Mouse (Mus musculus): Measurements from ENCODE around the gene Fyn. TPM values are rescaled to one million over a fixed set of nuclear protein-coding genes. Genes with fewer than 3 reads are reported as not detected.

The Fyn gene
- polyA plus RNA-seq, 1 experiment from 2014 or later, result 32.6 TPM

DNA sequence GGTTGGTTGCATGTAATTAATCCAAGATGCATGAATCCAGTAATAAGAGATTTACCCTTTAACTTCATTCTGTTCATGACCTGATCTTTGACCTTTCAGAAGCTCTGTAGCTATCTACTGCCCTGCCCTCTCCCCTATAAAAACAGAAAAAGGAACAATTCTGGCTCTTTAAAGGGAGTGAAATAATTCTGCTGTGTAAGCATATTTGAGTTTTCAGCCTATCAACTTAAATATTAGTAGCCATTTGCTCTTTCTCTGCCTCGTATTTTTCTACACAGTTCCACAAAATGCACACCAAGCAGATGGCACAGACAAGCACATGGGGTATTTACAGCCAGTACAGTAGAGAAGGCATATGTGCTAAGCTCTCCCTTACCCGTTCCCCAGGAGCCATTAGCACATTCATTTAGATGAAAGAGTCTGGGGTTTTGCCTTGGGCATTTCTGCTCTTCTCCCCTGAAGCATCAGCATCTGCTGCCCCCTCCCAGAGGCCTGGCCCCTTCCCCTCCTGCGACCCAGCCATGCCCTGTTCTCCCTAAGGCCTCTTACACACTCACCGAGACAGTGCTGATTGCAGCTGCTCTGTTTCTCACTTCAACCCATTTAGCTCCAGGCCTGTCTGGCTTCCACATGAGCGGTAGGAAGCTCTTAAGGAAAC is 58.3 kb downstream of the Fyn start:
- no peak overlapping the region for H3K27ac ChIP-seq (ENCODE audit: low read depth, low read length)
- H3K4me2 ChIP-seq (replicated peaks; ENCODE audit: low read depth, low read length), result no peak overlapping the region
- H3K9me3 ChIP-seq (ENCODE audit: control insufficient read depth, low read length), result no peaks in the 10 kb centered on the region
- peaks cover 23% of the 10 kb centered on the region for H3K4me1 ChIP-seq (ENCODE audit: control insufficient read depth, insufficient read depth, low read length)
- WGBS, result 37% methylated on average over 5 of the region's 5 CpGs
- ATAC-seq (ENCODE audit: low FRiP score, low TSS enrichment), result no peak
- no peak overlapping the region for H3K9ac ChIP-seq (ENCODE audit: low read depth, low read length)
- H3K27me3 ChIP-seq (ENCODE audit: control insufficient read depth, insufficient read depth, low read length), result no peaks in the 10 kb centered on the region
- H3K36me3 ChIP-seq (ENCODE audit: control insufficient read depth, insufficient read depth, low read length), result no peaks in the 10 kb centered on the region; the same call in 1 of the 2 replicates
- no peak overlapping the region for H3K4me3 ChIP-seq (ENCODE audit: low read length)

DNA sequence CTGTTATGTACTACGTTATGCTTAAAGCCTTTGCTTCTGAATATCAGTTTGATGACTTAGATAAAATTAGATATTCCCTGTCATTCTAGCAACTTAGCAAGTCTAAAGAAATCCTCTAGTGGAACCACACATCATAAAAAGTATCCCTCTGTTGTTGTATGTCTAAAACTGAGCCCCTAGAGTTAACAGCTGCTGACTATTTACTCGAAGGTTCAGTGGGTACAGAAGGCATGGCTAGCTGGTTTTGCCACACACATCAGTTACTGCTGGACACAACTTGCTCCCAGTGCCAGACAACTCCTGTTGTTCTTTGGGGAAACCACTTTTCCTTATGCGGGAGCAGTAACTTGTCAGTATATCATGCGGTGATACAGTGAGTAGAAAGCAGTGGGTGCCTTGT is 61.0 kb downstream of the Fyn start:
- H3K9me3 ChIP-seq (ENCODE audit: control insufficient read depth, low read length), result no peaks in the 10 kb centered on the region
- no peak overlapping the region for H3K4me3 ChIP-seq (ENCODE audit: low read length)
- H3K4me1 ChIP-seq (ENCODE audit: control insufficient read depth, insufficient read depth, low read length), result peaks cover 28% of the 10 kb centered on the region
- H3K27me3 ChIP-seq (ENCODE audit: control insufficient read depth, insufficient read depth, low read length), result no peaks in the 10 kb centered on the region
- H3K4me2 ChIP-seq (replicated peaks; ENCODE audit: low read depth, low read length), result peak overlapping the region; percentile 1; the same call in 1 of the 2 replicates
- no peak for ATAC-seq (ENCODE audit: low FRiP score, low TSS enrichment)
- H3K36me3 ChIP-seq (ENCODE audit: control insufficient read depth, insufficient read depth, low read length), result no peaks in the 10 kb centered on the region; the same call in 1 of the 2 replicates
- 55% methylated on average over 4 of the region's 4 CpGs for WGBS
- no peak overlapping the region for H3K9ac ChIP-seq (ENCODE audit: low read depth, low read length)
- peak overlapping the region; percentile 68 for H3K27ac ChIP-seq (ENCODE audit: low read depth, low read length)

DNA sequence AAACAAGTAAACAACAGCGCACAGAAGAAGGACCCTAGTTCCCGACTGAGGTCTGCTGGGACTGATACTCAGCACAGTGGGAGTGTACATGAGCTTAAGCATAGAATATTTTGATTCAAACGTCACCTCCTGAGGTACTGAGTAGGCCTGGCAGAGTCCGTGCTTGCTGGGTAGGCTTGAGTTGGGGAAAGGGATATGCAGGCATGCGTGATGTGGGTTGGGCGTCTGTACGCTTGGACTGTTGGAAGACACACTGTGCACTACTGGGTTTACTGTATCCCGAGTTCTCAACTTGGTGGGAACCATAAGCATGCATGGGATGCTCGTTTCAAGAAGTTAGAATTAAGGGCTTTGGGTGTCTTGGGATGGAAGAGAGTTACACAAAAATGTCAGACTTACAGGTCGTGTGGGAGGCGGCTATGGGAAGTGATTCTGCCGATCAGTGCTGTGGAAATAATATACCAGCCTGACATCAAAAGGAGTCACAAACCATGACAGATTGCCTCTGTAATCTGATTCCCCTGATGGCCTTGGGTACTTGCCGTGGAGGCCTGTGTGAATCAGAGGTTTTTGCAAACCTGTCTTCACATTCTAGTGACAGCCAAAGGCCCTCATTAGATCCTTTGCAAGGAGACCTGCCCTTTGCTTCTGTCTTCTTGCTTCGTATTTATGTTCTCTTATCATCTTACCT is 61.6 kb downstream of the Fyn start:
- peak overlapping the region; percentile 1 for H3K4me2 ChIP-seq (replicated peaks; ENCODE audit: low read depth, low read length)

DNA sequence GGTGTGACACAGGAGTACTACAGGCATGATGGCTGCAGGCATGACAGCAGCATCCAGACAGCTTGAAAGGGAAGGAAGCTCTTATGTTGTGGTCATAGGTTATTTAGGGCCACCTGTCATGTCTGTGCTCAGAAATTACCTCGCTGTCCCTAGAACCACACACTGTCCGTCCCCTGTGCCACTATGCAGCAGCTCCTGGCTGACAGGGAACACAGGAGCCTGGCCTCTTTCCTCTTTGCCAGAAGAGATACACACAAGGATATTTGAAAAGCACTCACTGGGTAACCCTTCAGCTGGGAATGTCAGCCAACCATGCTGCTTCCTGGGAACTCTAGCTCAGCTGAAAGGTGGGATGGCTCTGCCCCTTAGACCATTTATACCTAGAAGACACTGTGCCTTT is 62.6 kb downstream of the Fyn start:
- Histone ChIP-seq H3K4me1 (ENCODE audit: control insufficient read depth, insufficient read depth, low read length) (peaks cover 28% of the 10 kb centered on the region), H3K9ac (ENCODE audit: low read depth, low read length) (no peak overlapping the region), H3K36me3 (ENCODE audit: control insufficient read depth, insufficient read depth, low read length) (no peaks in the 10 kb centered on the region), H3K4me2 (replicated peaks; ENCODE audit: low read depth, low read length) (no peak overlapping the region), H3K4me3 (ENCODE audit: low read length) (no peak overlapping the region), H3K9me3 (ENCODE audit: control insufficient read depth, low read length) (no peaks in the 10 kb centered on the region), H3K27me3 (ENCODE audit: control insufficient read depth, insufficient read depth, low read length) (no peaks in the 10 kb centered on the region), H3K27ac (ENCODE audit: low read depth, low read length) (peak overlapping the region; percentile 30; the same call in 1 of the 2 replicates)
- 51% methylated on average over 2 of the region's 2 CpGs for WGBS
- ATAC-seq (ENCODE audit: low FRiP score, low TSS enrichment), result no peak

More for the DNA sequence above, 61.6 kb downstream of the Fyn start:
- peak overlapping the region; percentile 68 for H3K27ac ChIP-seq (ENCODE audit: low read depth, low read length)
- no peaks in the 10 kb centered on the region for H3K27me3 ChIP-seq (ENCODE audit: control insufficient read depth, insufficient read depth, low read length)
- ATAC-seq (ENCODE audit: low FRiP score, low TSS enrichment), result peak; percentile 85
- no peaks in the 10 kb centered on the region; the same call in 1 of the 2 replicates for H3K36me3 ChIP-seq (ENCODE audit: control insufficient read depth, insufficient read depth, low read length)
- H3K4me1 ChIP-seq (ENCODE audit: control insufficient read depth, insufficient read depth, low read length), result peaks cover 28% of the 10 kb centered on the region
- 25% methylated on average over 14 of the region's 14 CpGs for WGBS
- no peaks in the 10 kb centered on the region for H3K9me3 ChIP-seq (ENCODE audit: control insufficient read depth, low read length)
- no peak overlapping the region for H3K4me3 ChIP-seq (ENCODE audit: low read length)
- no peak overlapping the region for H3K9ac ChIP-seq (ENCODE audit: low read depth, low read length)

DNA sequence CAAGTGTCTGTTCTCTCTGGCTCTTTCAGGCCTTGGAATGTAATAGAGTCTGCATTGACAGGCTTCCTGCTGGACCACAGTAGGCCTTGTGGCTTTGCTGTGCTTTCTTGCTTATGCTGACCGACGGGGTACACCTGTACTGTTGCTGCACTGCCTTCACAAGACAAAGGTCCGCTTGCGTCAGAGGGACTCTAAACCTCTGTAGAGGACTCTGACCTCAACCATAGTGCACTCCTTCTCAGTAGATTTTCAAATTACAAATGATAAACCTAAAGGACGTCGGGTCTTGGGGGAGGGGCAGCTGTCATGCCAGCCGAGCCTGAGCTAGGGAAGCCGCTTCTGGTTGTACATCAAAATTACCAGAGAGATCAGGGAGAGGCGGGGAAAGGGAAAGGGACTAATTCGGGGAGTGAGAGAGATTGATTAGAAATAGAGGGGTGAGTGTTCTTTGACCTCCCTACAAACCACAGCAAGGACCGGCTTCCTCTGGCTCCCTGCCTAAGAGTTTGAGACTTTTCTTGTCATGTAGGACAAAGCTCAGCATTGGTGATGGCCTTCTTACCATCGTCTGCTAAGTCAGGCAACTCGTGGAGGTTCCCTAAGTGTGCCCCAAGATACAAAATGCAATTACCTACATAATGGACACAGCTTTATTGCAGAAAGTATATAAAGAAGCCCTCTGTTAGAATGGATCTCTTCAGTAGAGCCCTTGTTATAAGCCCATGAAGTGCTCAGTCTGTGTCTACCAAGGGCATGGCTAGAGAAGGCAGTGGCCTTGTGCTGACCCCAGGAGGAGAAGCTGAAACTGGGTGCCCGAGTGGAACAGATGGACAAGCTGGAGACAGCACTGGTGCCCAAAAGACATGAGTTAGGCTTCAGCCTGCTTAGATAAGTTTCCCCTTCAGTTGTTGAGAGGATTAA is 64.3 kb downstream of the Fyn start:
- ATAC-seq (ENCODE audit: low FRiP score, low TSS enrichment), result no peak
- Histone ChIP-seq H3K36me3 (ENCODE audit: control insufficient read depth, insufficient read depth, low read length) (no peaks in the 10 kb centered on the region), H3K9me3 (ENCODE audit: control insufficient read depth, low read length) (no peaks in the 10 kb centered on the region), H3K27ac (ENCODE audit: low read depth, low read length) (no peak overlapping the region), H3K4me3 (ENCODE audit: low read length) (no peak overlapping the region), H3K4me2 (replicated peaks; ENCODE audit: low read depth, low read length) (no peak overlapping the region), H3K27me3 (ENCODE audit: control insufficient read depth, insufficient read depth, low read length) (no peaks in the 10 kb centered on the region), H3K4me1 (ENCODE audit: control insufficient read depth, insufficient read depth, low read length) (peaks cover 28% of the 10 kb centered on the region), H3K9ac (ENCODE audit: low read depth, low read length) (no peak overlapping the region)
- WGBS, result 55% methylated on average over 14 of the region's 14 CpGs

DNA sequence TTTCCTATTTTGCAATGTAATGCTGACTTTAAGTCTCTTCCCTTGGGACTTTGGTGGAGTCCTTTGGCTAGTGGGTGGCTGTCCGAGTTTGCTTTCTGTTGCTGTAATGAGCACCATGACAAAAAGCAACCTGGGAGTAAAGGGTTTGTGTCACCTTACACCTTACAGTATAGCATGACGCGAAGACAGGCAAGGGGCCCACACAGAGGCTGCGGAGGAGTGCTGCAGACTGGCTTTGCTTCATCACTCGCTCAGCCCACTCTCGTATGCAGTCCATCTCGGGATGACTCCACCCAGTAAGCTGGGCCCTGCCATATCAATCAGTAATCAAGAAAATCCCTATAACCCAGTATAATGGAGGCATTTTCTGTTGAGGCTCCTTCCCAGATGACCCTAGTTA is 65.2 kb downstream of the Fyn start:
- H3K36me3 ChIP-seq (ENCODE audit: control insufficient read depth, insufficient read depth, low read length), result no peaks in the 10 kb centered on the region
- H3K27me3 ChIP-seq (ENCODE audit: control insufficient read depth, insufficient read depth, low read length), result no peaks in the 10 kb centered on the region
- 61% methylated on average over 7 of the region's 7 CpGs for WGBS
- H3K4me1 ChIP-seq (ENCODE audit: control insufficient read depth, insufficient read depth, low read length), result peaks cover 28% of the 10 kb centered on the region
- H3K27ac ChIP-seq (ENCODE audit: low read depth, low read length), result no peak overlapping the region
- H3K9ac ChIP-seq (ENCODE audit: low read depth, low read length), result no peak overlapping the region
- no peak overlapping the region for H3K4me2 ChIP-seq (replicated peaks; ENCODE audit: low read depth, low read length)
- no peak for ATAC-seq (ENCODE audit: low FRiP score, low TSS enrichment)
- H3K4me3 ChIP-seq (ENCODE audit: low read length), result no peak overlapping the region
- no peaks in the 10 kb centered on the region for H3K9me3 ChIP-seq (ENCODE audit: control insufficient read depth, low read length)

DNA sequence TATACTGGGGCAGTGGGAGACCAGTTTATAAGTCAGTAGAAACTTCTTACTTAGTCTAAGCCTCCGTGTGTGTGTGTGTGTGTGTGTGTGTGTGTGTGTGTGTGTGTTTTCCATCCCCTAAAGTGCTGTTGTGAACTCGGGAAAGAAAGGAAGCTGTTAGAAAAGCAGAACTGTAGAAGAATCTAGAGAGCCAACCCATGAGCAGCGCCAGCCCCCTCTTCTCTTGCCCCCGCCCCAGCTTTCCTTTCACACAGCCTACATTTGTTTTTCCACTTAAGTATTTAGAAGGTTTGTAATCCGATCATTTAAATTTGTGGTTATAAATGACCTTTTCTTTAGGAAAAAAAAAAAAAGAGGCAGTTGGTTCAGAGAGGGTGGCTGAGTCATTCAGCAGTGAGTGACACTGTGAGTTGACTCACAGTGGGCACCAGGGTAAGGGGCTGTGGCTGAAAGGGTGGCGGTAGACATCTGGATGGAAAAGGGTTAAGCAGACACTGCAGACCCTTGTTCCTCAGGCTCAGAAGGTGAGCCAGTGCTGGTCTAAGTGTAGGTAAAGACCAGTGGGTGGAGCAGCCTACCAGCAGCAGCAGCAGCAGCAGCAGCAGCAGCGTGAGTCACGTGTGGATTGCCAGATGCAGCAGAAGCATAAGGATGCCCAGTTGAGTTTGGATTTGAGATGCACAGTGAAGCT is 66.2 kb downstream of the Fyn start:
- Histone ChIP-seq H3K36me3 (ENCODE audit: control insufficient read depth, insufficient read depth, low read length) (no peaks in the 10 kb centered on the region), H3K4me1 (ENCODE audit: control insufficient read depth, insufficient read depth, low read length) (peaks cover 23% of the 10 kb centered on the region), H3K27ac (ENCODE audit: low read depth, low read length) (no peak overlapping the region), H3K4me3 (ENCODE audit: low read length) (no peak overlapping the region), H3K9me3 (ENCODE audit: control insufficient read depth, low read length) (no peaks in the 10 kb centered on the region), H3K4me2 (replicated peaks; ENCODE audit: low read depth, low read length) (no peak overlapping the region), H3K9ac (ENCODE audit: low read depth, low read length) (no peak overlapping the region), H3K27me3 (ENCODE audit: control insufficient read depth, insufficient read depth, low read length) (no peaks in the 10 kb centered on the region)
- 58% methylated on average over 8 of the region's 8 CpGs for WGBS
- no peak for ATAC-seq (ENCODE audit: low FRiP score, low TSS enrichment)

DNA sequence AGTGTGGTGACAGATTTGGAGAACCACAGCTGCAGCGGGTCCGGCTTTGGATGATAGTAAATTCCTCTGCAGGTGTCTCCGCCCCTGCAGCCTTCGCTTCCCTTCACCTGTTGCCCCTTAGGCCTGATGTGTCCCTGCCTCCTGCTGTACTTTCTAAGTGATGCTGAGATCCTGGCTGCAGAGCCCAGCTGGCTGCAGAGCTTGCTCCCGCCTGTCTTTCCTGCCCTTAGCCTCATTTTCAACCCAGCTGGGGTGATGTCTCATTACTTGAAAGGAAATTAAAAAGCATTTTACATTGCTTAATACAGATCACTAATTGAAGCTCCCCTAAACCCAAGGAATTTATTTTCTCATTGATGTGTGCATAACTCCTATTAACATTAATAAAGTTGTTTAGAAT is 70.2 kb downstream of the Fyn start:
- Histone ChIP-seq H3K4me1 (ENCODE audit: control insufficient read depth, insufficient read depth, low read length) (peaks cover 3% of the 10 kb centered on the region; the same call in 1 of the 2 replicates), H3K36me3 (ENCODE audit: control insufficient read depth, insufficient read depth, low read length) (no peaks in the 10 kb centered on the region), H3K4me3 (ENCODE audit: low read length) (no peak overlapping the region), H3K27me3 (ENCODE audit: control insufficient read depth, insufficient read depth, low read length) (no peaks in the 10 kb centered on the region), H3K9me3 (ENCODE audit: control insufficient read depth, low read length) (no peaks in the 10 kb centered on the region), H3K27ac (ENCODE audit: low read depth, low read length) (no peak overlapping the region), H3K9ac (ENCODE audit: low read depth, low read length) (no peak overlapping the region), H3K4me2 (replicated peaks; ENCODE audit: low read depth, low read length) (no peak overlapping the region)
- WGBS, result 56% methylated on average over 5 of the region's 5 CpGs
- ATAC-seq (ENCODE audit: low FRiP score, low TSS enrichment), result no peak

Data from kidney, embryonic 14.5 days (tissue).